Mouse (Mus musculus) monocyte, adult 5-6 weeks (primary cell): ENCODE results near the gene Ptma. TPM values are rescaled to one million over a fixed set of nuclear protein-coding genes. Genes with fewer than 3 reads are reported as not detected.
"Not testable (repeated sequence)": the region's sequence is repeated elsewhere in the genome, so short reads cannot be mapped to it uniquely, and the experiment has no call there.

ENCODE experiments used
- ATAC-seq: fragments of 153-309, 156-312 bp; replicated peaks from 2 replicates; pipeline ENCODE4 v1.8.0; 2017; ENCODE audit warnings: mild to moderate bottlenecking; ENCODE audit not compliant: low TSS enrichment, insufficient number of reproducible peaks, severe bottlenecking, poor library complexity, low FRiP score
- total RNA-seq: library from RNA; stranded (forward); fragments of 200-1000, 200-491, 200-594 nt; gene quantifications from 3 replicates; pipeline ENCODE4 v1.2.3, GENCODE M21; 2017

Ptma gene
- total RNA-seq, 1 experiment from 2014 or later, result 2,606 TPM

- no peak for ATAC-seq
Measured at GRCm38 (mm10) chr1:86510266-86510665, 16.3 kb upstream of the Ptma start.

GRCm38 (mm10) chr1:86510676-86511441, 15.7 kb upstream of the Ptma start:
- ATAC-seq, result no peak

GRCm38 (mm10) chr1:86512154-86512720, 14.3 kb upstream of the Ptma start:
- ATAC-seq, result no peak

GRCm38 (mm10) chr1:86513031-86513430, 13.5 kb upstream of the Ptma start:
- not testable (repeated sequence) for ATAC-seq

- ATAC-seq, result no peak
Measured at GRCm38 (mm10) chr1:86515715-86516410, 10.7 kb upstream of the Ptma start.

GRCm38 (mm10) chr1:86517076-86517475, 9.4 kb upstream of the Ptma start:
- ATAC-seq, result no peak

- ATAC-seq, result no peak
Measured at GRCm38 (mm10) chr1:86520361-86520760, 6.2 kb upstream of the Ptma start.

- ATAC-seq, result no peak
Measured at GRCm38 (mm10) chr1:86522286-86522871, 4.1 kb upstream of the Ptma start.

GRCm38 (mm10) chr1:86523776-86524618, 2.5 kb upstream of the Ptma start:
- no peak for ATAC-seq

GRCm38 (mm10) chr1:86524619-86525498, 1.7 kb upstream of the Ptma start:
- ATAC-seq, result peak; percentile 74

GRCm38 (mm10) chr1:86525499-86526115, 919 bp upstream of the Ptma start:
- peak; percentile 26 for ATAC-seq

GRCm38 (mm10) chr1:86526789-86527598, 468 bp downstream of the Ptma start:
- ATAC-seq, result no peak

GRCm38 (mm10) chr1:86527599-86528486, 1.3 kb downstream of the Ptma start:
- 0 out of 2 replicates have a peak, but pooled peaks have one; percentile 1 for ATAC-seq

- ATAC-seq, result no peak
Measured at GRCm38 (mm10) chr1:86528571-86529180, 2.1 kb downstream of the Ptma start.

GRCm38 (mm10) chr1:86529590-86529989, 3.1 kb downstream of the Ptma start:
- no peak for ATAC-seq
